Mouse (Mus musculus): ENCODE data around the gene Neurl1a. TPM values are rescaled to one million over a fixed set of nuclear protein-coding genes. Genes with fewer than 3 reads are reported as not detected.

The Neurl1a gene
- total and polyA plus RNA-seq, 2 experiments: 0.28 TPM

DNA sequence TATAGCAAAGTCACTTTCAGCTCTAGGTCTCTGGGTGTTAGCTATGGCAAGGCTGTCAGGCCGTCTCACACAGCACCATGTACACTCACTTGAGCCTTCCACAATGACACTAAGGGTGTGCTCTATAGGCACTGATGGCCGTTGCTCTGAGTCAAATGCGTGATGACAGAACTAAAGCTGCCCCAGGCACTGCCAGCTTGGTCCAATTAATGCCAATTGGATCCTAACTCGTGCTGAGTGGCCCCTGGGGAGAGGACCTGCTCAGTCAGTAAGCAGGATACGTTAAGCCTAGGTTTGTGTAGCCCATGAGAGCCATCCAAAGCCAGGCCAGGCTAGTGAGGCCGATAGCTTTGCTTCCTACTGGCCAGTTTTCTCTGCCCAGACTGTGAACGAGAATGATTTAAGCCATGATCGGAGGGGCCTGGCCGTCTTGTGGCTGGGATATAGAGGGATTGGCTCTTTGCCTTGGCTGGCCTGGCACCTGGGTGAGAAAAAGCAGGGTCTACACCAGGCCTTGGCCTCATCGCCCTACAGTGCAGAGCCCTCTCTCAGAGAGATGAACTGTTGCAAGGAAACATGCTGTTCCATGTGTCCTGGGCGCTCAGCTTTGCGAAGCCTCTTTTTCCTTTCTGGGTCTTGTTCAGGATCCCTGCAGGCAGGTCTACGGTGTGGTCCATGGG, 20.2 kb downstream of the Neurl1a start:
- H3K27ac ChIP-seq (replicated peaks; ENCODE audit: insufficient read depth, low read depth, low read length): no peak overlapping the region
- WGBS: 93% methylated on average over 13 of the region's 13 CpGs
- no peak for DNase-seq (ENCODE audit: extremely low read depth, low read depth, low spot score)
- H3K27me3 ChIP-seq (ENCODE audit: control insufficient read depth, insufficient read depth, low read length): no peaks in the 10 kb centered on the region; the same call in 1 of the 2 replicates
- TF ChIP-seq CTCF (IDR thresholded peaks at IDR 0.05; ENCODE audit: low read depth, low read length) (no peak), POLR2A (IDR thresholded peaks at IDR 0.05; ENCODE audit: extremely low read depth, insufficient read depth, low read length) (no peak)
- H3K4me1 ChIP-seq (ENCODE audit: control insufficient read depth, insufficient read depth, low read length): no peaks in the 10 kb centered on the region
- H3K79me2 ChIP-seq (ENCODE audit: control insufficient read depth, insufficient read depth, low read length): no peaks in the 10 kb centered on the region
- no peak overlapping the region for H3K9ac ChIP-seq (ENCODE audit: low read depth, low read length)
- no peaks in the 10 kb centered on the region for H3K36me3 ChIP-seq (ENCODE audit: control insufficient read depth, insufficient read depth, low read length)
- H3K4me3 ChIP-seq (ENCODE audit: insufficient read depth, low read depth, low read length): no peak overlapping the region

DNA sequence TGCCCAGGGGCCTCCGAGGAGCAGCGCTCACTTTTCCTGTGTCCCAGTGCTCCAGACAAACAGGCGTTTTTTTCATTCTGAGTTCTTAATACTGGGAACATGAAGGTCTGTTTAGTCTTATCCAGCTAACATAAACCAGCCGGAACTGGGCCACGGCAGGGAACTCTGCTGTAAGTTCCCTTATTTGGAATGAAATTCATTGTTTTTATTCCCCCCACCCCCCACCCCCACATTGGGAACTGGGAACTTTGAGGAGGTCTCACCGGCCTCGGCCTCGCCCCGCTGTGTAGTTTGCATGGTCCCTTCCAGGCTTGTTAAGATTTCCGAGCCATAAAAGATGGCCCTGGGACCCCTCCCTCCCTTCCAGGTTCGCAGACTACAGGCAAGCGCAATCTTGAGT, 23.4 kb downstream of the Neurl1a start:
- Histone ChIP-seq H3K36me3 (ENCODE audit: control insufficient read depth, insufficient read depth, low read length) (no peaks in the 10 kb centered on the region), H3K79me2 (ENCODE audit: control insufficient read depth, insufficient read depth, low read length) (no peaks in the 10 kb centered on the region), H3K27me3 (ENCODE audit: control insufficient read depth, insufficient read depth, low read length) (no peaks in the 10 kb centered on the region), H3K4me1 (ENCODE audit: control insufficient read depth, insufficient read depth, low read length) (no peaks in the 10 kb centered on the region), H3K9ac (ENCODE audit: low read depth, low read length) (no peak overlapping the region), H3K4me3 (ENCODE audit: insufficient read depth, low read depth, low read length) (no peak overlapping the region), H3K27ac (replicated peaks; ENCODE audit: insufficient read depth, low read depth, low read length) (no peak overlapping the region)
- TF ChIP-seq CTCF (IDR thresholded peaks at IDR 0.05; ENCODE audit: low read depth, low read length) (no peak), POLR2A (IDR thresholded peaks at IDR 0.05; ENCODE audit: extremely low read depth, insufficient read depth, low read length) (no peak)
- no peak for DNase-seq (ENCODE audit: extremely low read depth, low read depth, low spot score)
- WGBS: 82% methylated on average over 12 of the region's 12 CpGs

DNA sequence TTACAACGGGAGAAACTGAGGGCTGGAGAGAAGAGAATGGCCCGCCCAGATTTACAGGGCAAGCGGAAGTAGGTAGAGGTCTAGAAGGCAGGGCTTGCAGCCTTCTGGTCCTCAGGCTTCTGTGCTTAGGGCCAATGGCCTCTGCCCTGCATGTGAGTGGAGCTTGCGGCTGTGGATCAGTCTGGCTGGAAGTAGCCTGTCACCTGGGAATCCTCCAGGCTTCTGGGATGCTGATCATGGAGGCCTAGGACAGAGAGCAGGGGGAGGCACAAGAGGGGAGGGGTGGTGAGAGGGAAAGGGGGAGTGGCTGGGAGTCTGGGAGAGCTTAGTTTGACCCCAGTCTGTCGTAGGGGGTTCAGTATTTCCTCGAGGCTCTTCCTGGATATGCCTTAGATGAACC, 23.8 kb downstream of the Neurl1a start:
- Histone ChIP-seq H3K4me1 (ENCODE audit: control insufficient read depth, insufficient read depth, low read length) (no peaks in the 10 kb centered on the region), H3K27ac (replicated peaks; ENCODE audit: insufficient read depth, low read depth, low read length) (no peak overlapping the region), H3K36me3 (ENCODE audit: control insufficient read depth, insufficient read depth, low read length) (no peaks in the 10 kb centered on the region), H3K79me2 (ENCODE audit: control insufficient read depth, insufficient read depth, low read length) (no peaks in the 10 kb centered on the region), H3K4me3 (ENCODE audit: insufficient read depth, low read depth, low read length) (no peak overlapping the region), H3K9ac (ENCODE audit: low read depth, low read length) (no peak overlapping the region), H3K27me3 (ENCODE audit: control insufficient read depth, insufficient read depth, low read length) (no peaks in the 10 kb centered on the region)
- TF ChIP-seq POLR2A (IDR thresholded peaks at IDR 0.05; ENCODE audit: extremely low read depth, insufficient read depth, low read length): no peak
- TF ChIP-seq CTCF (IDR thresholded peaks at IDR 0.05; ENCODE audit: low read depth, low read length): no peak
- DNase-seq (ENCODE audit: extremely low read depth, low read depth, low spot score): no peak
- 78% methylated on average over 6 of the region's 6 CpGs for WGBS

DNA sequence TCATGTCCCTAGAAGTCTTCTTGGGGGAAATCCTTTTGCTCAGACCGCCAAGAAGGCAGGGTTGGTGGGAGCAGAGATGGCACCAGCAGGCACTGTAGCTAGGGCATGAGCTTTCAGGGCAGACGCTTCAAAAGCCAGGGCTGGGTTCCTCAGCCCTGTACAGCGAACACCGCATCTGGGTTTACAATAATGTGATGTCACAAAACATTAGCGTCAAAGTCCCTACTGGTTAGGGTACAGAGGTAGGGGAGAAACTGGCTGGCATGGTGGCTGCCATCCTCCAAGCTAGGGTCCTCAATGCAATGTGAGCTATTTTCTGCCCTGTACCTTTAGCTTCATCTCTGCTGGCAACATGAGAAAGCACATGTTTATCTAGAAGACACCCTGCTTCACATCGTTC, 24.4 kb downstream of the Neurl1a start:
- TF ChIP-seq CTCF (IDR thresholded peaks at IDR 0.05; ENCODE audit: low read depth, low read length): no peak
- no peak for TF ChIP-seq POLR2A (IDR thresholded peaks at IDR 0.05; ENCODE audit: extremely low read depth, insufficient read depth, low read length)
- Histone ChIP-seq H3K27me3 (ENCODE audit: control insufficient read depth, insufficient read depth, low read length) (no peaks in the 10 kb centered on the region), H3K27ac (replicated peaks; ENCODE audit: insufficient read depth, low read depth, low read length) (no peak overlapping the region), H3K79me2 (ENCODE audit: control insufficient read depth, insufficient read depth, low read length) (no peaks in the 10 kb centered on the region), H3K4me1 (ENCODE audit: control insufficient read depth, insufficient read depth, low read length) (no peaks in the 10 kb centered on the region), H3K9ac (ENCODE audit: low read depth, low read length) (no peak overlapping the region), H3K36me3 (ENCODE audit: control insufficient read depth, insufficient read depth, low read length) (no peaks in the 10 kb centered on the region), H3K4me3 (ENCODE audit: insufficient read depth, low read depth, low read length) (no peak overlapping the region)
- 93% methylated on average over 6 of the region's 6 CpGs for WGBS
- DNase-seq (ENCODE audit: extremely low read depth, low read depth, low spot score): no peak

DNA sequence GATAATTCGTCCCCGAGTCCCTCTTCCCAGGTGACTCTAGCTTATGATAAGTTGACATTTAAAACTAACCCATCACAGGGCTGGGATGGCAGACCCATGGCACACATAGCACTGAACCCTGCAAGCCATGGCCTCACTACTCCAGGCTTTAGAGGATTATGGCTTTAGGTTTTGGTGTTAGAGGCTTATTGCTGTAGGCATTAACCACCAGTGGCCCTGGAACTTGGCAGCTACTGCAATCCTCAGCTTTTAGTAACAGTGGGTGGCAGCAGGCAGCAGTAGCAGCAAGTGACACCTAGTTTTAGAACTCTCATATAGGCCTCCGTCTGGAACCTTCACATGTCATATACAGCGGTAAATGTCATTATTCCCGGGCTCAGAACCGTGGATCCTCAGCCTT, 26.0 kb downstream of the Neurl1a start:
- H3K27ac ChIP-seq (replicated peaks; ENCODE audit: insufficient read depth, low read depth, low read length): no peak overlapping the region
- no peak for DNase-seq (ENCODE audit: extremely low read depth, low read depth, low spot score)
- no peak overlapping the region for H3K4me3 ChIP-seq (ENCODE audit: insufficient read depth, low read depth, low read length)
- TF ChIP-seq CTCF (IDR thresholded peaks at IDR 0.05; ENCODE audit: low read depth, low read length): no peak
- TF ChIP-seq POLR2A (IDR thresholded peaks at IDR 0.05; ENCODE audit: extremely low read depth, insufficient read depth, low read length): no peak
- H3K79me2 ChIP-seq (ENCODE audit: control insufficient read depth, insufficient read depth, low read length): no peaks in the 10 kb centered on the region
- no peaks in the 10 kb centered on the region for H3K36me3 ChIP-seq (ENCODE audit: control insufficient read depth, insufficient read depth, low read length)
- no peaks in the 10 kb centered on the region for H3K27me3 ChIP-seq (ENCODE audit: control insufficient read depth, insufficient read depth, low read length)
- 86% methylated on average over 6 of the region's 6 CpGs for WGBS
- no peak overlapping the region for H3K9ac ChIP-seq (ENCODE audit: low read depth, low read length)
- no peaks in the 10 kb centered on the region for H3K4me1 ChIP-seq (ENCODE audit: control insufficient read depth, insufficient read depth, low read length)

DNA sequence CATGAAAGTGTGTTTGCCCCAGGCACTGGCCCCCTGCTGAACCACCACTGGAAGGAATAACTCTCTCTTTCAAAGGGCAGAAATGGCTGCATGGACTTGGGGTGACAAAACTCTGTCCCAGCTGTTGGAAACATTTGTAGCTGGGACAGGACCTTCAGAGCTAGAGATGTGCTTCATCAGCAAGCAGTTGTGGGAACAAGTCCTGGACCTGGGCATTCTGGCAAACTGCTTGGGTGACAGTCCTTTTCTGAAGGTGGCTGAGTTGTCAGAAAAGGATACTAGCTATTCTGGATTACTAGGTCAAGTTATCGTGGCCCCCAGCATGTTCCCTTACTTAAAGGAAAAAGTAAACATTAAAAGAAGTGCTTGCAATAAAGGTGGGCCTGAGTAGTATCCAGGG, 27.5 kb downstream of the Neurl1a start:
- Histone ChIP-seq H3K36me3 (ENCODE audit: control insufficient read depth, insufficient read depth, low read length) (no peaks in the 10 kb centered on the region), H3K4me1 (ENCODE audit: control insufficient read depth, insufficient read depth, low read length) (no peaks in the 10 kb centered on the region), H3K4me3 (ENCODE audit: insufficient read depth, low read depth, low read length) (no peak overlapping the region), H3K9ac (ENCODE audit: low read depth, low read length) (no peak overlapping the region), H3K27ac (replicated peaks; ENCODE audit: insufficient read depth, low read depth, low read length) (no peak overlapping the region), H3K27me3 (ENCODE audit: control insufficient read depth, insufficient read depth, low read length) (no peaks in the 10 kb centered on the region), H3K79me2 (ENCODE audit: control insufficient read depth, insufficient read depth, low read length) (no peaks in the 10 kb centered on the region)
- DNase-seq (ENCODE audit: extremely low read depth, low read depth, low spot score): no peak
- WGBS: 64% methylated on average over 1 of the region's 1 CpGs
- TF ChIP-seq CTCF (IDR thresholded peaks at IDR 0.05; ENCODE audit: low read depth, low read length) (no peak), POLR2A (IDR thresholded peaks at IDR 0.05; ENCODE audit: extremely low read depth, insufficient read depth, low read length) (no peak)

All from liver, adult 2 months (tissue).